Mouse (Mus musculus) liver, postnatal 0 days (tissue): ENCODE results near the gene B3galt2. TPM values are rescaled to one million over a fixed set of nuclear protein-coding genes. Genes with fewer than 3 reads are reported as not detected.
"Not testable (repeated sequence)": the region's sequence is repeated elsewhere in the genome, so short reads cannot be mapped to it uniquely, and the experiment has no call there.

ENCODE experiments used
- ATAC-seq: fragments of 200-750 bp; cut with Nextera tagmentation; 2 replicates; pipeline ENCODE4 v1.8.0; 2017; ENCODE audit warnings: mild to moderate bottlenecking, moderate library complexity
- DNase-seq: peaks from one replicate; pipeline ENCODE4 v3.0.0-alpha.2; 2016
- H3K27ac ChIP-seq: fragments of 300-500 bp; sonication (generic); 2 replicates; pipeline ENCODE4 v1.5.1; 2014; ENCODE audit warnings: antibody characterized with exemption, moderate library complexity, mild to moderate bottlenecking, low read depth
- H3K27me3 ChIP-seq: fragments of 300-500 bp; sonication (generic); 2 replicates; pipeline ENCODE4 v1.6.1; 2014; ENCODE audit warnings: low read length, control low read depth, mixed read lengths; ENCODE audit not compliant: insufficient read depth
- H3K36me3 ChIP-seq: fragments of 300-500 bp; sonication (generic); replicated peaks from 2 replicates; pipeline ENCODE4 v1.6.1; 2014; ENCODE audit warnings: mild to moderate bottlenecking, control low read depth, low read length, moderate library complexity, mixed read lengths; ENCODE audit not compliant: insufficient read depth
- H3K4me1 ChIP-seq: fragments of 300-500 bp; sonication (generic); 2 replicates; pipeline ENCODE4 v1.6.1; 2014; ENCODE audit warnings: antibody characterized with exemption, mild to moderate bottlenecking, control low read depth; ENCODE audit not compliant: insufficient read depth
- H3K4me2 ChIP-seq: fragments of 300-500 bp; sonication (generic); 2 replicates; pipeline ENCODE4 v1.6.1; 2014; ENCODE audit warnings: low read depth, mild to moderate bottlenecking, low read length, moderate library complexity, mixed read lengths
- H3K4me3 ChIP-seq: fragments of 300-500 bp; sonication (generic); 2 replicates; pipeline ENCODE4 v1.5.1; 2014; ENCODE audit warnings: low read depth, low read length
- H3K9ac ChIP-seq: fragments of 300-500 bp; sonication (generic); replicated peaks from 2 replicates; pipeline ENCODE4 v1.6.1; 2014; ENCODE audit warnings: mild to moderate bottlenecking, moderate library complexity
- H3K9me3 ChIP-seq: fragments of 300-500 bp; sonication (generic); 2 replicates; pipeline ENCODE4 v1.6.1; 2016; ENCODE audit warnings: mild to moderate bottlenecking, control low read depth, low read length, mixed read lengths
- CTCF ChIP-seq: sonication (generic); IDR thresholded peaks from 2 replicates; pipeline ENCODE4 v1.5.1; 2016; ENCODE audit warnings: antibody characterized with exemption, low read depth
- EP300 ChIP-seq: IDR thresholded peaks from 2 replicates; pipeline ENCODE4 v1.6.1; 2016; ENCODE audit warnings: antibody characterized with exemption, low read depth, mild to moderate bottlenecking
- WGBS: fragments of 180-500 bp; shearing (Covaris S2); extraction: QIAGEN DNeasy Blood & Tissue Kit; methylation state at CpG from one replicate; pipeline ENCODE4 v1.1.7; 2014; ENCODE audit not compliant: insufficient replicate concordance; 5-methylcytosine and 5-hydroxymethylcytosine counted together
- polyA plus RNA-seq: library from polyadenylated mRNA; unstranded; fragments of >200 nt; fragmentation: Nextera tagmentation; extraction: Ambion mirVana; gene quantifications from 2 replicates; pipeline ENCODE4 v1.2.1, GENCODE M21; 2015

The B3galt2 gene
- polyA plus RNA-seq, 1 experiment from 2014 or later, result 0.02 TPM

DNA sequence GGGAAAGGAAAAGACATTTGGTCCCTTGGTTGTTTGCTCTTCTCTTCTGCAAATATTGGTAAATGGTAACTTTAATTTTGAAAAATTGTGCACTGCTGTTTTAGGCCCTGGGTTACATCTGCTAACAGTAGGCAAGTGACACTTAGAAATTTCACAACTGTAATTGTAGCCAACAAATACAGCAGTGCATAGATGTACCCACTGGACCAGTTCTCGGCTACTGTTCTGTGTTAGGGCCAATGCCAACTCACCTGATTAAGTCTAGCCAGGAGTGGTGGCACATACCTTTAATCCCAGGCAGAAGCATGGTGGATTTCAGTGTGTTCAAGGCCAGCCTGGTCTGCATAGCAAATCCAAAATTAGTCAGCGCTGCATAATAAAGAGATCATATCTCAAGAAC lies 9.9 kb downstream of the B3galt2 start:
- ATAC-seq, result no peak
- H3K4me3 ChIP-seq, result no peak overlapping the region

DNA sequence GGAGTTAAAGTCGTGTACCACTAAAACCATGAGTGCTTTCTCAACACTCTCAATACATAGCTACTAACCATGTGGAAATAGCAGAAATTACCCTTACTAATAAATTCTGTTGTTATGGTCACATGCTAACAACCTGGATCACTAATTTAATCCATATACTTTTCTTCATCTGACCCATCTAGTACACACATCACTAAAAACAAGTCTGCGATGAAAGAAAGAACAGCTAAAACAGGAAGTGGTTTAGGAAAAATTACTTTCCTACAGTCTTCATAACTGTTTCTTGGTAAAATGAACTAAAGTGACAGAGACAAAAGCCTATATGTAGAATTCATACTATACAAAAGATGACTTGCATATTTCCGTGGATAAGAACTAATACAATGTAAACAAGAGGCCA lies 13.2 kb downstream of the B3galt2 start:
- H3K27ac ChIP-seq, result no peak overlapping the region
- no peaks in the 10 kb centered on the region for H3K4me1 ChIP-seq
- no peaks in the 10 kb centered on the region for H3K27me3 ChIP-seq
- H3K9ac ChIP-seq, result no peak overlapping the region
- no peak overlapping the region for H3K4me3 ChIP-seq
- H3K36me3 ChIP-seq, result no peaks in the 10 kb centered on the region; the same call in none of the 2 replicates
- no peak for DNase-seq
- 73% methylated on average over 3 of the region's 3 CpGs for WGBS
- TF ChIP-seq EP300 (no peak), CTCF (no peak)
- H3K4me2 ChIP-seq, result no peak overlapping the region
- H3K9me3 ChIP-seq, result no peaks in the 10 kb centered on the region
- no peak for ATAC-seq

More for the DNA sequence above, 9.9 kb downstream of the B3galt2 start:
- no peak overlapping the region for H3K4me2 ChIP-seq
- no peak overlapping the region for H3K9ac ChIP-seq
- H3K27me3 ChIP-seq, result no peaks in the 10 kb centered on the region
- H3K36me3 ChIP-seq, result peaks cover 4% of the 10 kb centered on the region
- no peak for DNase-seq
- no peaks in the 10 kb centered on the region for H3K9me3 ChIP-seq
- no peak overlapping the region for H3K27ac ChIP-seq
- 86% methylated on average over 2 of the region's 2 CpGs for WGBS
- no peaks in the 10 kb centered on the region for H3K4me1 ChIP-seq
- TF ChIP-seq CTCF (no peak), EP300 (no peak)

- no peak overlapping the region for H3K4me3 ChIP-seq
Observed at GRCm38 (mm10) chr1:143663197-143663596, 22.7 kb downstream of the B3galt2 start.

GRCm38 (mm10) chr1:143664786-143665185 lies 24.3 kb downstream of the B3galt2 start:
- H3K36me3 ChIP-seq, result peaks cover 22% of the 10 kb centered on the region
- not testable (repeated sequence) for H3K27ac ChIP-seq, H3K9me3 ChIP-seq, H3K9ac ChIP-seq, DNase-seq, H3K4me1 ChIP-seq, H3K4me2 ChIP-seq, H3K27me3 ChIP-seq, H3K4me3 ChIP-seq, ATAC-seq
- WGBS, result 95% methylated on average over 4 of the region's 4 CpGs

More at GRCm38 (mm10) chr1:143663197-143663596, 22.7 kb downstream of the B3galt2 start:
- H3K27ac ChIP-seq, result peak overlapping the region; percentile 39; the same call in 1 of the 2 replicates
- 69% methylated on average over 2 of the region's 2 CpGs for WGBS
- H3K9me3 ChIP-seq, result no peaks in the 10 kb centered on the region
- DNase-seq, result no peak
- no peaks in the 10 kb centered on the region; the same call in 1 of the 2 replicates for H3K4me1 ChIP-seq
- TF ChIP-seq CTCF, result no peak
- no peak for TF ChIP-seq EP300
- H3K9ac ChIP-seq, result no peak overlapping the region
- H3K4me2 ChIP-seq, result no peak overlapping the region
- H3K36me3 ChIP-seq, result peaks cover 15% of the 10 kb centered on the region
- peak; percentile 88 for ATAC-seq
- no peaks in the 10 kb centered on the region for H3K27me3 ChIP-seq

- TF ChIP-seq EP300 (no peak), CTCF (no peak)
- Histone ChIP-seq H3K27me3 (no peaks in the 10 kb centered on the region), H3K9ac (no peak overlapping the region), H3K36me3 (peaks cover 40% of the 10 kb centered on the region), H3K4me3 (no peak overlapping the region), H3K4me2 (no peak overlapping the region), H3K27ac (no peak overlapping the region), H3K4me1 (no peaks in the 10 kb centered on the region), H3K9me3 (no peaks in the 10 kb centered on the region)
- ATAC-seq, result no peak
- no peak for DNase-seq
- WGBS, result 90% methylated on average over 4 of the region's 4 CpGs
Observed at GRCm38 (mm10) chr1:143675734-143676361, 35.4 kb downstream of the B3galt2 start.

- Histone ChIP-seq H3K9ac (no peak overlapping the region), H3K36me3 (peaks cover 56% of the 10 kb centered on the region), H3K4me1 (no peaks in the 10 kb centered on the region), H3K4me3 (no peak overlapping the region), H3K9me3 (no peaks in the 10 kb centered on the region), H3K4me2 (no peak overlapping the region), H3K27me3 (no peaks in the 10 kb centered on the region), H3K27ac (no peak overlapping the region)
- DNase-seq (no peak), ATAC-seq (no peak)
- no peak for TF ChIP-seq EP300
- 91% methylated on average over 5 of the region's 5 CpGs for WGBS
Observed at GRCm38 (mm10) chr1:143681108-143681507, 40.6 kb downstream of the B3galt2 start.

GRCm38 (mm10) chr1:143684849-143685248 lies 44.4 kb downstream of the B3galt2 start:
- no peak for DNase-seq
- H3K4me2 ChIP-seq, result no peak overlapping the region
- no peak overlapping the region for H3K4me3 ChIP-seq
- TF ChIP-seq EP300 (no peak), CTCF (no peak)
- H3K9ac ChIP-seq, result no peak overlapping the region
- H3K27me3 ChIP-seq, result no peaks in the 10 kb centered on the region
- no peaks in the 10 kb centered on the region for H3K9me3 ChIP-seq
- peaks cover 51% of the 10 kb centered on the region for H3K36me3 ChIP-seq
- H3K4me1 ChIP-seq, result no peaks in the 10 kb centered on the region
- no peak for ATAC-seq
- WGBS, result 88% methylated on average over 3 of the region's 3 CpGs
- H3K27ac ChIP-seq, result no peak overlapping the region
